Mouse (Mus musculus): ENCODE data around the gene Sqstm1.
"Not testable (repeated sequence)": the region's sequence is repeated elsewhere in the genome, so short reads cannot be mapped to it uniquely, and the experiment has no call there.

The Sqstm1 gene

GRCm38 (mm10) chr11:50177111-50177510, 33.5 kb downstream of the Sqstm1 start:
- DNase-seq (ENCODE audit: low read depth, low spot score): no peak

- DNase-seq (ENCODE audit: low read depth, low spot score): no peak
Measured at GRCm38 (mm10) chr11:50176351-50176750, 34.3 kb downstream of the Sqstm1 start.

GRCm38 (mm10) chr11:50174730-50175187, 35.9 kb downstream of the Sqstm1 start:
- peak; percentile 96 for DNase-seq (ENCODE audit: low read depth, low spot score)

GRCm38 (mm10) chr11:50174111-50174729, 36.4 kb downstream of the Sqstm1 start, which contains the start of gene Mrnip:
Mrnip (plus strand) TSS chr11:50174444.
- DNase-seq (ENCODE audit: low read depth, low spot score): not testable (repeated sequence)

GRCm38 (mm10) chr11:50168352-50168751, 42.3 kb downstream of the Sqstm1 start:
- no peak for DNase-seq (ENCODE audit: low read depth, low spot score)

GRCm38 (mm10) chr11:50162338-50163050, 48.1 kb downstream of the Sqstm1 start:
- DNase-seq (ENCODE audit: low read depth, low spot score): no peak

- peak; percentile 8 for DNase-seq (ENCODE audit: low read depth, low spot score)
Measured at GRCm38 (mm10) chr11:50161578-50162304, 48.9 kb downstream of the Sqstm1 start.

GRCm38 (mm10) chr11:50159347-50159746, 51.3 kb downstream of the Sqstm1 start:
- DNase-seq (ENCODE audit: low read depth, low spot score): no peak

GRCm38 (mm10) chr11:50158346-50158745, 52.3 kb downstream of the Sqstm1 start:
- DNase-seq (ENCODE audit: low read depth, low spot score): no peak

- no peak for DNase-seq (ENCODE audit: low read depth, low spot score)
Measured at GRCm38 (mm10) chr11:50156725-50157258, 53.8 kb downstream of the Sqstm1 start.

GRCm38 (mm10) chr11:50155785-50156184, 54.8 kb downstream of the Sqstm1 start:
- no peak for DNase-seq (ENCODE audit: low read depth, low spot score)

GRCm38 (mm10) chr11:50154777-50155520, 55.7 kb downstream of the Sqstm1 start:
- DNase-seq (ENCODE audit: low read depth, low spot score): no peak

- DNase-seq (ENCODE audit: low read depth, low spot score): no peak
Measured at GRCm38 (mm10) chr11:50154166-50154565, 56.5 kb downstream of the Sqstm1 start.

- no peak for DNase-seq (ENCODE audit: low read depth, low spot score)
Measured at GRCm38 (mm10) chr11:50151374-50151773, 59.3 kb downstream of the Sqstm1 start.

- DNase-seq (ENCODE audit: low read depth, low spot score): no peak
Measured at GRCm38 (mm10) chr11:50149603-50150150, 61.0 kb downstream of the Sqstm1 start.

Measured in retina, adult 2 months (tissue).